Mouse (Mus musculus): ENCODE data around the gene Dapk3. TPM values are rescaled to one million over a fixed set of nuclear protein-coding genes. Genes with fewer than 3 reads are reported as not detected.

Gene Dapk3
- polyA plus RNA-seq, 1 experiment, result 31.7 TPM

GRCm38 (mm10) chr10:81141455-81142210 is 41.2 kb upstream of the Dapk3 start:
- peak overlapping the region; percentile 94; the same call in 1 of the 2 replicates for H3K4me3 ChIP-seq (ENCODE audit: insufficient read depth, low read depth, low read length)
- H3K27ac ChIP-seq (replicated peaks; ENCODE audit: low read depth, low read length), result peak overlapping the region; percentile 28
- peaks cover 37% of the 10 kb centered on the region for H3K4me1 ChIP-seq (ENCODE audit: control insufficient read depth, insufficient read depth, insufficient read length, low read length)

- Histone ChIP-seq H3K4me1 (ENCODE audit: control insufficient read depth, insufficient read depth, insufficient read length, low read length) (peaks cover 37% of the 10 kb centered on the region), H3K4me3 (ENCODE audit: insufficient read depth, low read depth, low read length) (no peak overlapping the region), H3K27ac (replicated peaks; ENCODE audit: low read depth, low read length) (peak overlapping the region; percentile 21; the same call in 1 of the 2 replicates)
These were observed 40.2 kb upstream of the Dapk3 start for GRCm38 (mm10) chr10:81142551-81142981.

- no peak overlapping the region for H3K4me3 ChIP-seq (ENCODE audit: insufficient read depth, low read depth, low read length)
- peak overlapping the region; percentile 21; the same call in 1 of the 2 replicates for H3K27ac ChIP-seq (replicated peaks; ENCODE audit: low read depth, low read length)
- H3K4me1 ChIP-seq (ENCODE audit: control insufficient read depth, insufficient read depth, insufficient read length, low read length), result peaks cover 37% of the 10 kb centered on the region
These were observed 39.6 kb upstream of the Dapk3 start for GRCm38 (mm10) chr10:81143157-81143633.

GRCm38 (mm10) chr10:81143845-81144437 is 38.9 kb upstream of the Dapk3 start:
- H3K4me3 ChIP-seq (ENCODE audit: insufficient read depth, low read depth, low read length), result no peak overlapping the region
- no peak overlapping the region for H3K27ac ChIP-seq (replicated peaks; ENCODE audit: low read depth, low read length)
- peaks cover 35% of the 10 kb centered on the region for H3K4me1 ChIP-seq (ENCODE audit: control insufficient read depth, insufficient read depth, insufficient read length, low read length)

- H3K4me3 ChIP-seq (ENCODE audit: insufficient read depth, low read depth, low read length), result no peak overlapping the region
- H3K4me1 ChIP-seq (ENCODE audit: control insufficient read depth, insufficient read depth, insufficient read length, low read length), result peaks cover 30% of the 10 kb centered on the region
- no peak overlapping the region for H3K27ac ChIP-seq (replicated peaks; ENCODE audit: low read depth, low read length)
These were observed 38.1 kb upstream of the Dapk3 start for GRCm38 (mm10) chr10:81144667-81145066.

GRCm38 (mm10) chr10:81145307-81145706 is 37.5 kb upstream of the Dapk3 start:
- 0 out of 2 replicates have a peak overlapping the region, but pooled peaks have one; percentile 12 for H3K27ac ChIP-seq (replicated peaks; ENCODE audit: low read depth, low read length)
- H3K4me1 ChIP-seq (ENCODE audit: control insufficient read depth, insufficient read depth, insufficient read length, low read length), result peaks cover 26% of the 10 kb centered on the region
- no peak overlapping the region for H3K4me3 ChIP-seq (ENCODE audit: insufficient read depth, low read depth, low read length)

GRCm38 (mm10) chr10:81145778-81146177 is 37.0 kb upstream of the Dapk3 start:
- Histone ChIP-seq H3K4me3 (ENCODE audit: insufficient read depth, low read depth, low read length) (no peak overlapping the region), H3K27ac (replicated peaks; ENCODE audit: low read depth, low read length) (peak overlapping the region; percentile 51), H3K4me1 (ENCODE audit: control insufficient read depth, insufficient read depth, insufficient read length, low read length) (peaks cover 24% of the 10 kb centered on the region)

- peak overlapping the region; percentile 51; the same call in 1 of the 2 replicates for H3K27ac ChIP-seq (replicated peaks; ENCODE audit: low read depth, low read length)
- no peak overlapping the region for H3K4me3 ChIP-seq (ENCODE audit: insufficient read depth, low read depth, low read length)
- H3K4me1 ChIP-seq (ENCODE audit: control insufficient read depth, insufficient read depth, insufficient read length, low read length), result peaks cover 24% of the 10 kb centered on the region
These were observed 36.5 kb upstream of the Dapk3 start for GRCm38 (mm10) chr10:81146296-81146695.

- Histone ChIP-seq H3K4me1 (ENCODE audit: control insufficient read depth, insufficient read depth, insufficient read length, low read length) (no peaks in the 10 kb centered on the region), H3K27ac (replicated peaks; ENCODE audit: low read depth, low read length) (no peak overlapping the region), H3K4me3 (ENCODE audit: insufficient read depth, low read depth, low read length) (no peak overlapping the region)
These were observed 31.5 kb upstream of the Dapk3 start for GRCm38 (mm10) chr10:81151261-81151660.

- Histone ChIP-seq H3K4me1 (ENCODE audit: control insufficient read depth, insufficient read depth, insufficient read length, low read length) (no peaks in the 10 kb centered on the region), H3K27ac (replicated peaks; ENCODE audit: low read depth, low read length) (no peak overlapping the region), H3K4me3 (ENCODE audit: insufficient read depth, low read depth, low read length) (no peak overlapping the region)
These were observed 30.2 kb upstream of the Dapk3 start for GRCm38 (mm10) chr10:81152609-81153008.

GRCm38 (mm10) chr10:81154313-81154712 is 28.5 kb upstream of the Dapk3 start:
- H3K4me3 ChIP-seq (ENCODE audit: insufficient read depth, low read depth, low read length), result no peak overlapping the region
- H3K27ac ChIP-seq (replicated peaks; ENCODE audit: low read depth, low read length), result no peak overlapping the region
- H3K4me1 ChIP-seq (ENCODE audit: control insufficient read depth, insufficient read depth, insufficient read length, low read length), result no peaks in the 10 kb centered on the region

GRCm38 (mm10) chr10:81154736-81155135 is 28.1 kb upstream of the Dapk3 start:
- H3K27ac ChIP-seq (replicated peaks; ENCODE audit: low read depth, low read length), result no peak overlapping the region
- H3K4me3 ChIP-seq (ENCODE audit: insufficient read depth, low read depth, low read length), result no peak overlapping the region
- no peaks in the 10 kb centered on the region for H3K4me1 ChIP-seq (ENCODE audit: control insufficient read depth, insufficient read depth, insufficient read length, low read length)

GRCm38 (mm10) chr10:81161602-81162317 is 21.0 kb upstream of the Dapk3 start:
- H3K4me1 ChIP-seq (ENCODE audit: control insufficient read depth, insufficient read depth, insufficient read length, low read length), result peaks cover 15% of the 10 kb centered on the region
- H3K27ac ChIP-seq (replicated peaks; ENCODE audit: low read depth, low read length), result no peak overlapping the region

GRCm38 (mm10) chr10:81162318-81162652 is 20.5 kb upstream of the Dapk3 start:
- H3K4me3 ChIP-seq (ENCODE audit: insufficient read depth, low read depth, low read length), result no peak overlapping the region
- peaks cover 17% of the 10 kb centered on the region for H3K4me1 ChIP-seq (ENCODE audit: control insufficient read depth, insufficient read depth, insufficient read length, low read length)
- no peak overlapping the region for H3K27ac ChIP-seq (replicated peaks; ENCODE audit: low read depth, low read length)

More at GRCm38 (mm10) chr10:81161602-81162317, 21.0 kb upstream of the Dapk3 start:
- no peak overlapping the region for H3K4me3 ChIP-seq (ENCODE audit: insufficient read depth, low read depth, low read length)

GRCm38 (mm10) chr10:81165118-81165517 is 17.7 kb upstream of the Dapk3 start:
- no peak overlapping the region for H3K27ac ChIP-seq (replicated peaks; ENCODE audit: low read depth, low read length)
- peaks cover 17% of the 10 kb centered on the region for H3K4me1 ChIP-seq (ENCODE audit: control insufficient read depth, insufficient read depth, insufficient read length, low read length)
- H3K4me3 ChIP-seq (ENCODE audit: insufficient read depth, low read depth, low read length), result no peak overlapping the region

Data from brown adipose tissue, adult 24 weeks (tissue).